Mouse (Mus musculus) stomach, embryonic 14.5 days (tissue): ENCODE results near the gene Ccdc85b. TPM values are rescaled to one million over a fixed set of nuclear protein-coding genes. Genes with fewer than 3 reads are reported as not detected.

Experiments used
- ATAC-seq: fragments of 200-750 bp; cut with Nextera tagmentation; 2 replicates; pipeline ENCODE4 v1.8.0; 2017; ENCODE audit warnings: low read depth, moderate TSS enrichment; ENCODE audit not compliant: insufficient number of reproducible peaks, insufficient read depth, low FRiP score
- H3K27ac ChIP-seq: fragments of 300-500 bp; sonication (generic); 2 replicates; pipeline ENCODE4 v1.5.1; 2014; ENCODE audit warnings: mild to moderate bottlenecking, low read length, moderate library complexity, mixed read lengths
- H3K27me3 ChIP-seq: fragments of 300-500 bp; sonication (generic); 2 replicates; pipeline ENCODE4 v1.6.1; 2014; ENCODE audit warnings: low read length, control low read depth, mixed read lengths; ENCODE audit not compliant: control insufficient read depth, insufficient read depth
- H3K36me3 ChIP-seq: fragments of 300-500 bp; sonication (generic); 2 replicates; pipeline ENCODE4 v1.6.1; 2014; ENCODE audit warnings: mild to moderate bottlenecking, control low read depth, low read length, moderate library complexity, mixed read lengths; ENCODE audit not compliant: control insufficient read depth, insufficient read depth
- H3K4me1 ChIP-seq: fragments of 300-500 bp; sonication (generic); 2 replicates; pipeline ENCODE4 v1.6.1; 2014; ENCODE audit warnings: low read length, control low read depth, mixed read lengths; ENCODE audit not compliant: control insufficient read depth, insufficient read depth
- H3K4me2 ChIP-seq: fragments of 300-500 bp; sonication (generic); replicated peaks from 2 replicates; pipeline ENCODE4 v1.6.1; 2014; ENCODE audit warnings: low read depth, low read length, control low read depth
- H3K4me3 ChIP-seq: fragments of 300-500 bp; sonication (generic); 2 replicates; pipeline ENCODE4 v1.5.1; 2014; ENCODE audit warnings: low read depth, low read length, control low read depth
- H3K9ac ChIP-seq: fragments of 300-500 bp; sonication (generic); replicated peaks from 2 replicates; pipeline ENCODE4 v1.6.1; 2014; ENCODE audit warnings: low read depth, mild to moderate bottlenecking, control low read depth, low read length, moderate library complexity, mixed read lengths
- H3K9me3 ChIP-seq: fragments of 300-500 bp; sonication (generic); 2 replicates; pipeline ENCODE4 v1.6.1; 2016; ENCODE audit warnings: low read depth, low read length, control low read depth; ENCODE audit not compliant: control insufficient read depth
- WGBS: fragments of 180-500 bp; shearing (Covaris S2); extraction: QIAGEN DNeasy Blood & Tissue Kit; methylation state at CpG from one replicate; pipeline ENCODE4 v1.1.7; 2014; 5-methylcytosine and 5-hydroxymethylcytosine counted together
- polyA plus RNA-seq: library from polyadenylated mRNA; unstranded; fragments of >200 nt; fragmentation: Nextera tagmentation; extraction: Ambion mirVana; gene quantifications from 2 replicates; pipeline ENCODE4 v1.2.1, GENCODE M21; 2014

The Ccdc85b gene
- polyA plus RNA-seq, 1 experiment from 2014 or later: 6.8 TPM

GRCm38 (mm10) chr19:5455568-5455967 lies 2.1 kb downstream of the Ccdc85b start:
- H3K4me2 ChIP-seq: peak overlapping the region; percentile 99
- ATAC-seq: no peak
- 0 out of 2 replicates have a peak, but pooled peaks cover 6% of the 10 kb centered on the region for H3K36me3 ChIP-seq
- no peaks in the 10 kb centered on the region for H3K9me3 ChIP-seq
- peak overlapping the region; percentile 74 for H3K4me3 ChIP-seq
- 50% methylated on average over 8 of the region's 8 CpGs for WGBS
- no peaks in the 10 kb centered on the region for H3K27me3 ChIP-seq
- H3K4me1 ChIP-seq: peaks cover 24% of the 10 kb centered on the region
- peak overlapping the region; percentile 78; the same call in 1 of the 2 replicates for H3K9ac ChIP-seq
- H3K27ac ChIP-seq: peak overlapping the region; percentile 58; the same call in 1 of the 2 replicates

GRCm38 (mm10) chr19:5455037-5455436 lies 2.7 kb downstream of the Ccdc85b start:
- Histone ChIP-seq H3K36me3 (0 out of 2 replicates have a peak, but pooled peaks cover 6% of the 10 kb centered on the region), H3K4me1 (peaks cover 24% of the 10 kb centered on the region), H3K27me3 (no peaks in the 10 kb centered on the region), H3K4me2 (peak overlapping the region; percentile 99), H3K9ac (no peak overlapping the region), H3K9me3 (no peaks in the 10 kb centered on the region), H3K27ac (no peak overlapping the region), H3K4me3 (peak overlapping the region; percentile 74)
- ATAC-seq: no peak
- WGBS: 80% methylated on average over 12 of the region's 12 CpGs

DNA sequence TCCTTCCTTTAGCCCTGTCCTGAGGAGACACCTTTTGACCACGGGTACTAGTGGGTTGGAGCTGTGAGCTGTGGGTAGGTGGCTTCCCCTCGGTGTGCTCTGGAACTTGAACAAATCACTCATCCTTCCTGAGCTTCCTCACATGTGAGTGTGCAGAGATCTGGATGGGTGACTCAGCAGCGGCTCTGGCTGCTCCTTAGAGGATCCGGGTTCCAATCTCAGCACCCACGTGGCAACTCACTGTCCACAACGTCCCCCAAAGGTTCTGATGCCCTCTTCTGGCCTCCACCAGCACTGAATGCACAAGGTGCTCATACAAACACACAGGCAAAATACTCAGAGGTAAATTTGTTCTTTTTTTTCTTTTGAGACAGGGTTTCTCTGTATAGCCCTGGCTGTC lies 5.9 kb downstream of the Ccdc85b start:
- Histone ChIP-seq H3K27me3 (peaks cover 10% of the 10 kb centered on the region), H3K27ac (no peak overlapping the region), H3K9ac (no peak overlapping the region), H3K4me2 (no peak overlapping the region), H3K9me3 (no peaks in the 10 kb centered on the region), H3K4me1 (peaks cover 34% of the 10 kb centered on the region), H3K36me3 (0 out of 2 replicates have a peak, but pooled peaks cover 6% of the 10 kb centered on the region), H3K4me3 (no peak overlapping the region)
- 79% methylated on average over 6 of the region's 6 CpGs for WGBS
- ATAC-seq: no peak

GRCm38 (mm10) chr19:5449673-5450072 lies 8.0 kb downstream of the Ccdc85b start:
- Histone ChIP-seq H3K9me3 (no peaks in the 10 kb centered on the region), H3K36me3 (0 out of 2 replicates have a peak, but pooled peaks cover 6% of the 10 kb centered on the region), H3K4me2 (no peak overlapping the region), H3K4me1 (peaks cover 16% of the 10 kb centered on the region), H3K9ac (no peak overlapping the region), H3K27ac (no peak overlapping the region), H3K4me3 (no peak overlapping the region), H3K27me3 (peaks cover 14% of the 10 kb centered on the region)
- 81% methylated on average over 3 of the region's 3 CpGs for WGBS
- ATAC-seq: no peak

- H3K4me3 ChIP-seq: peak overlapping the region; percentile 47
- no peaks in the 10 kb centered on the region for H3K36me3 ChIP-seq
- no peaks in the 10 kb centered on the region for H3K9me3 ChIP-seq
- peak overlapping the region; percentile 99 for H3K4me2 ChIP-seq
- no peak overlapping the region for H3K27ac ChIP-seq
- ATAC-seq: no peak
- peaks cover 16% of the 10 kb centered on the region for H3K4me1 ChIP-seq
- peaks cover 14% of the 10 kb centered on the region for H3K27me3 ChIP-seq
- WGBS: 7% methylated on average over 36 of the region's 36 CpGs
- H3K9ac ChIP-seq: no peak overlapping the region
These were observed 9.1 kb downstream of the Ccdc85b start for GRCm38 (mm10) chr19:5448354-5449150.

DNA sequence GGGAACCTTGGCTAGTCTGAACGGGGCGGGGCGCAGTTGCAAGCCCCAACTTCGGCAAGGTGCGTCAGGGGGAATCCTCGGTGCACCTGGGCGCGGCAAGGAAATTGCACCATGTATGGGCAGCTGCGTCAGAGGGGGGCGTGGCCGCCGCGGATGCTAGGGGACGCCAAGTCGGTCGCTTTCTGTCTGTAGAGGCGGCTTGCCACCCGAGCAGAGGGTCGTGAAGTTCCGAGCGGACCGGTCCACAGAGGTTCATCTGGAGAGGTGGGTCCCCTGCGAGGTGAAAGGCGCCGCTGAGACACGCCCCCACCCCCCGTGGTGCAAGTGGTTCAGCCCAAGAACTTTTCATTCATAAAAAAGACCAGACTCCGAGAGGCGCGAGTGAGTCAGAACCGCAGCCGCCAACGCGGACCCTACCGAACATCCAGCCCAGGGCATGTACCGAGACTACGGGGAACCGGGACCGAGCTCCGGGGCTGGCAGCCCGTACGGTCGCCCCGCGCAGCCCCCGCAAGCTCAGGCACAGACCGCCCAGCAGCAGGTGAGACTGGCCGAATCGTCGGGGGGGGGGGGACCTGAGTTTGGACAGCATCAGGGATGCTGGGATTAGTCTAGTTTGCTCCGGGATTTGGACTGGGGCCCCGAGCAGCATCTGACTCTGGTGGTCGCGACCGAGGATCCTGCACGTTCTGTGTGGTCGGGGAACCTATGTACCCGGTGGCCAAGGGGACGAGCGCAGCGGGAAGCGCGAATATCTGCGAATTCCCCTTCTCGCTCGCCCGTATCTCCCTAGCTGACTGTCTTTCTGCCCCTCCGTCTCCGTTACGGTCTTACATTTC lies 10.0 kb downstream of the Ccdc85b start, which contains the start of gene Fosl1:
Fosl1 (plus strand) TSS at position 33 of the 839 bp plus-strand sequence.
- Histone ChIP-seq H3K27ac (no peak within 1 kb of the TSS), H3K4me2 (peak within 1 kb of the TSS; percentile 99), H3K4me1 (peaks cover 16% of the 10 kb centered on the region), H3K9ac (no peak within 1 kb of the TSS), H3K9me3 (no peaks in the 10 kb centered on the region), H3K27me3 (peaks cover 14% of the 10 kb centered on the region), H3K36me3 (no peaks in the 10 kb centered on the region), H3K4me3 (peak within 1 kb of the TSS; percentile 47)
- ATAC-seq: peak; percentile 57; the same call in 1 of the 2 replicates
- WGBS: under 1% methylated on average over 70 of the region's 70 CpGs

- H3K27me3 ChIP-seq: peaks cover 14% of the 10 kb centered on the region
- H3K9ac ChIP-seq: no peak overlapping the region
- WGBS: 89% methylated on average over 5 of the region's 5 CpGs
- no peak overlapping the region for H3K4me3 ChIP-seq
- peaks cover 16% of the 10 kb centered on the region for H3K4me1 ChIP-seq
- no peak overlapping the region for H3K27ac ChIP-seq
- no peak for ATAC-seq
- H3K9me3 ChIP-seq: no peaks in the 10 kb centered on the region
- H3K36me3 ChIP-seq: no peaks in the 10 kb centered on the region
- no peak overlapping the region for H3K4me2 ChIP-seq
These were observed 11.9 kb downstream of the Ccdc85b start for GRCm38 (mm10) chr19:5445747-5446146.

DNA sequence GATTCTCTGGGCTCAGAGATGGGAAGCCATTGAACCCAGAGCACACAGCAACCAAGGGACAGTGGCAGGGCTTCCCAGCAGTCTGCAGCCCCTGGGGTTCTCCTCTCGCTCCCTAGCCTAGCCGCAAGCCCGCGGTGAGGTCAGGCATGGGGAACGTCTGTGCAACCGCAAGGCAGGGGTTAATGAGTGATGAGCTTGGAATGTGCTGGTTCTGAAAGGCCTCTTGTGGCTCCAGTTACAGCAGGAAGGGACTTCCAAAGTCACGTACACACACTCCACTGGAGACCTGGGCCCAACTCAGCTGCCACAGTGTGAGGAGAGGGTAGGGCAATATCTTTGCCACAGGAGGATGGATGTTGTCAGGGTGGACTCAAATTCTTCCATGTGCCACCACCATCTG lies 12.7 kb downstream of the Ccdc85b start:
- Histone ChIP-seq H3K36me3 (no peaks in the 10 kb centered on the region), H3K4me3 (no peak overlapping the region), H3K9ac (no peak overlapping the region), H3K4me1 (peaks cover 16% of the 10 kb centered on the region), H3K9me3 (0 out of 2 replicates have a peak, but pooled peaks cover 5% of the 10 kb centered on the region), H3K27ac (no peak overlapping the region), H3K4me2 (no peak overlapping the region), H3K27me3 (peaks cover 14% of the 10 kb centered on the region)
- ATAC-seq: no peak
- WGBS: 19% methylated on average over 7 of the region's 7 CpGs
